Mouse (Mus musculus): ENCODE data around the gene Zfhx2.

Gene Zfhx2

GRCm38 (mm10) chr14:55078366-55078989 is 13.6 kb downstream of the Zfhx2 start:
- DNase-seq (ENCODE audit: low read depth, low spot score): no peak

- peak; percentile 58 for DNase-seq (ENCODE audit: low read depth, low spot score)
Observed at GRCm38 (mm10) chr14:55077481-55078365, 14.4 kb downstream of the Zfhx2 start.

- no peak for DNase-seq (ENCODE audit: low read depth, low spot score)
Observed at GRCm38 (mm10) chr14:55076956-55077355, 15.2 kb downstream of the Zfhx2 start.

- DNase-seq (ENCODE audit: low read depth, low spot score): no peak
Observed at GRCm38 (mm10) chr14:55076224-55076623, 15.9 kb downstream of the Zfhx2 start.

- no peak for DNase-seq (ENCODE audit: low read depth, low spot score)
Observed at GRCm38 (mm10) chr14:55074416-55074815, 17.7 kb downstream of the Zfhx2 start.

GRCm38 (mm10) chr14:55071756-55072155 is 20.4 kb downstream of the Zfhx2 start:
- no peak for DNase-seq (ENCODE audit: low read depth, low spot score)

GRCm38 (mm10) chr14:55066042-55066441 is 26.1 kb downstream of the Zfhx2 start:
- DNase-seq (ENCODE audit: low read depth, low spot score): no peak

- DNase-seq (ENCODE audit: low read depth, low spot score): no peak
Observed at GRCm38 (mm10) chr14:55065391-55065790, 26.7 kb downstream of the Zfhx2 start.

GRCm38 (mm10) chr14:55064481-55065370 is 27.4 kb downstream of the Zfhx2 start:
- DNase-seq (ENCODE audit: low read depth, low spot score): no peak

- DNase-seq (ENCODE audit: low read depth, low spot score): no peak
Observed at GRCm38 (mm10) chr14:55063581-55064381, 28.3 kb downstream of the Zfhx2 start.

GRCm38 (mm10) chr14:55063117-55063516 is 29.0 kb downstream of the Zfhx2 start:
- no peak for DNase-seq (ENCODE audit: low read depth, low spot score)

GRCm38 (mm10) chr14:55062626-55063025 is 29.5 kb downstream of the Zfhx2 start:
- no peak for DNase-seq (ENCODE audit: low read depth, low spot score)

- DNase-seq (ENCODE audit: low read depth, low spot score): no peak
Observed at GRCm38 (mm10) chr14:55061845-55062244, 30.3 kb downstream of the Zfhx2 start.

- no peak for DNase-seq (ENCODE audit: low read depth, low spot score)
Observed at GRCm38 (mm10) chr14:55059931-55060330, 32.2 kb downstream of the Zfhx2 start.

- DNase-seq (ENCODE audit: low read depth, low spot score): no peak
Observed at GRCm38 (mm10) chr14:55059009-55059408, 33.1 kb downstream of the Zfhx2 start.

GRCm38 (mm10) chr14:55055167-55055834 is 36.8 kb downstream of the Zfhx2 start:
- peak; percentile 80 for DNase-seq (ENCODE audit: low read depth, low spot score)

- DNase-seq (ENCODE audit: low read depth, low spot score): no peak
Observed at GRCm38 (mm10) chr14:55054191-55054749, 37.9 kb downstream of the Zfhx2 start.

GRCm38 (mm10) chr14:55053708-55054190 is 38.4 kb downstream of the Zfhx2 start:
- DNase-seq (ENCODE audit: low read depth, low spot score): peak; percentile 91

- no peak for DNase-seq (ENCODE audit: low read depth, low spot score)
Observed at GRCm38 (mm10) chr14:55053050-55053449, 39.1 kb downstream of the Zfhx2 start.

- peak; percentile 85 for DNase-seq (ENCODE audit: low read depth, low spot score)
Observed at GRCm38 (mm10) chr14:55052496-55052895, 39.6 kb downstream of the Zfhx2 start.
